Mouse (Mus musculus): Measurements from ENCODE around the gene Nol10. TPM values are rescaled to one million over a fixed set of nuclear protein-coding genes. Genes with fewer than 3 reads are reported as not detected.
A peak's percentile ranks its signal among the peaks of the same experiment; 100 is the strongest.
"Not testable (repeated sequence)": the region's sequence is repeated elsewhere in the genome, so short reads cannot be mapped to it uniquely, and the experiment has no call there.

The Nol10 gene
- polyA plus RNA-seq, 1 experiment from 2014 or later, result 19.7 TPM

GRCm38 (mm10) chr12:17455096-17455495, 106.8 kb downstream of the Nol10 start:
- DNase-seq (ENCODE audit: low spot score), result no peak

DNA sequence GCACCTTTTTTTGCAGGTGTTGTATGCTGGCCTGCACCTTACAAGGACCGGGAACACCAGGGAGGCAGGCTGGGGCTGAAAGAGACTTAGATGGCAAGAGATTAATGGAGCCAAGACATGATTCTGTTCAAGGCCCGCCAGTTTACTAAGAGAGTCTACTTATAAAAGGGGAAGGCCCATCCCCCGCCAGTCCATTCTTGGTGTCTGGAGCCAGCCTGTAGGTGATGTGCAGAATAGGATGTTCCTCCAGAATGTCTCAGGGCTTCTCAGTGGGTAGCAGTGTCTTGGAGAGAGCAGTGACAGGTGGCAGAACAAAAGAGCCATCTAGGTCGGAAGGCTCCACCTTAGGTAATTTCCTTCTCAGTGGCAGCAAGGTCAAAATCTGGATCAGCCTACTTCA, 111.0 kb downstream of the Nol10 start:
- not testable (repeated sequence) for DNase-seq (ENCODE audit: low spot score)

GRCm38 (mm10) chr12:17463706-17464105, 115.4 kb downstream of the Nol10 start:
- no peak for DNase-seq (ENCODE audit: low spot score)

DNA sequence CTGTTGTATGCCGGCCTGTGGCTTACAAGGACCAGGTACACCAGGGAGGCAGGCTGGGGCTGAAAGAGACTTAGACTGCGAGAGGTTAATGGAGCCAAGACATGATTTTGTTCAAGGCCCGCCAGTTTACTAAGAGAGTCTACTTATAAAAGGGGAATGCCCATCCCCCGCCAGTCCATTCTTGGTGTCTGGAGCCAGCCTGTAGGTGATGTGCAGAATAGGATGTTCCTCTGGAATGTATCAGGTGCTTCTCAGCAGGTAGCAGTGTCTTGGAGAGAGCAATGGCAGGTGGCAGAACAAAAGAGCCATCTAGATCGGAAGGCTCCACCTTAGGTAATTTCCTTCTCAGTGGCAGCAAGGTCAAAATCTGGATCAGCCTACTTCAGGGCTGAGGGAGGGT, 116.3 kb downstream of the Nol10 start:
- not testable (repeated sequence) for DNase-seq (ENCODE audit: low spot score)

DNA sequence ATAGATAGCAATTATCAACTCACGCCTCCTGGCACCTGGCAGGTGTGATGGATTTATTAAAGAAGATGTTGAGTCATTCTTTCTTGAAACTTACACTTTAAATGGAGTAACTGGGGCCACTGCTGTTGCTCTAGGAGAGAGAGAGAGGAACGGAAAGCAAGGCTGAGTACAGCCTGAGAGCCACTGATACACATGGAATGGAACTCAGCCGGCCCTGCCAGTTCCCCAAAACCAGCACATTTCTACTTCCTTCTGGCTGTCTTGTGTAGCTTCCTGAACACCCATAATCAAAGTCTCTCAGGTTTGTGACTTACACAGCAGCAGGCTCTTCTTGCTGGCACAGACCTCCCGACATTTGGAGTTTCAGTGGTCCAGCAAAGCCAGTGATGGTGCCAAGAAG, 118.5 kb downstream of the Nol10 start:
- DNase-seq (ENCODE audit: low spot score), result no peak

GRCm38 (mm10) chr12:17468359-17468758, 120.1 kb downstream of the Nol10 start:
- DNase-seq (ENCODE audit: low spot score), result no peak

DNA sequence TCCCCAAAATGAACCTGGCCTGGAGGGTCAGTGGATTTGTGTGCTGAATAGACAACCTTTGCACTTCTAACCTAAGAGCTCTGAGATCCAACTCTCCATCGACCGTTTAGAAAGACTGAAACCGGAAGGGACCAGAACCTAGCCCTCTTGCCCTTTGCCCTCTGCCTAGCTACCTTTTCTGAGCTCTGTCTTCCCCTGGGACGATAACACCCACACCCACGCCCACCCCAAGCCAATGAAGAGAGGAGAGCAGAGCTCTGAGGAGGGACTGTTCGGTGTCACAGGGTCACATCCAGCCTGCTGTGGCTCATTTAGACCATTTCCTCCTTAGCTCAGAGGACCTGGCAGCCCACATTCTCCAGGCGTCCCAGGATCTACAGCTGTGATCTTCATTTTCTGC, 121.6 kb downstream of the Nol10 start:
- no peak for DNase-seq (ENCODE audit: low spot score)

DNA sequence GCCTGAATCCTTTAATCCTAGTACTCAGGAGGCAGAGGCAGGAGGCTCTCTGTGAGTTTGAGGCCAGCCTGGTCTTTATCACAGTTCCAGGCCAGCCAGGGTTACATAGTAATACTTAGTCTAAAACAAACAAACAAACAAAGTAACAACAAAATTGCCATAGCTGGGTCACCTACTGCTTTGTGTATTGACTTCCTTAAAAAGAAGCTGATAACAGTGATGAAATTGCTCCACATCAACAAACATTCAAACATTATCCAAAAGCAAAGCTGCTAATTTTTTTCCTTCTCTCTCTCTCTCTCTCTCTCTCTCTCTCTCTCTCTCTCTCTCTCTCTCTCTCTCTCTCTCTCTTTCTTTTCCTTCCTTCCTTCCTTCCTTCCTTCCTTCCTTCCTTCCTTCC, 122.3 kb downstream of the Nol10 start:
- DNase-seq (ENCODE audit: low spot score), result not testable (repeated sequence)

DNA sequence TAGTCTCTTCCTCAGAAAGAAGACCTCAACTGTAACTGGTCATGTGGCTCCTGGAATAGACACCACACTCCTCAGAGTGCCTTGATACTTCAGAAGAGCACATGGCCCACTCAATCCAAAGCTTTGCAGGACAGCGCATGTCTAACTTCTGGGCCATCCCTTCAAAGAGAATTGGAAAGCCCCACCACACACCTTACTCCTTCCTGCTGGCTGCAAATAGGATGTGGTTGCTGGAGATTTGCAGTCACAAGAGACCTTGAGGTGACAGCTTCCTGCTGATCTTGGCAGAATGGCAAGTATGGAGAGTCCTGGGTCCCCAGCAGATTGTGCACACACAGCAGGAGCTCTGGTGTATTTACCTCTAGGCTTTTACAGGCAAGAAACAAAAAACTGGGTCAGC, 123.1 kb downstream of the Nol10 start:
- DNase-seq (ENCODE audit: low spot score), result peak; percentile 55

- DNase-seq (ENCODE audit: low spot score), result no peak
Observed at GRCm38 (mm10) chr12:17473128-17473527, 124.9 kb downstream of the Nol10 start.

DNA sequence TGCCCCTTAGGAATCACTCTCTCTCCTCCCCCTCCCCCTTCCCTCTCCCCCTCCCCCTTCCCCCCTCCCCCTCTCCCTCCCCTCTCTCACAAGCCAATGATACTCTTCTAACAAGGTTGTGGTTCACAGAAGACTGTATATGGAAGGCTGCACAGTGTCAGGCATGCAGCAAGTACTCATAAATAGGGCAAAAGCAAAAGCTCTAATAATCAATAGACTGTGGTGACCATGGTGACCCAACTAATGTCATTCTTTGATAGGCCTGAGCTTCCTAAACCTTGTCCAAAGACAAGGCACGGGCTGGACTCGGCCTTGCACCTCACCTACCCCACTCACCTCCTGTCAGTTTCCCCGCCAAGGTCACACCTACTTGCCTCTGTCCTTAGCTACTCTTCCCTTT, 125.6 kb downstream of the Nol10 start:
- no peak for DNase-seq (ENCODE audit: low spot score)

DNA sequence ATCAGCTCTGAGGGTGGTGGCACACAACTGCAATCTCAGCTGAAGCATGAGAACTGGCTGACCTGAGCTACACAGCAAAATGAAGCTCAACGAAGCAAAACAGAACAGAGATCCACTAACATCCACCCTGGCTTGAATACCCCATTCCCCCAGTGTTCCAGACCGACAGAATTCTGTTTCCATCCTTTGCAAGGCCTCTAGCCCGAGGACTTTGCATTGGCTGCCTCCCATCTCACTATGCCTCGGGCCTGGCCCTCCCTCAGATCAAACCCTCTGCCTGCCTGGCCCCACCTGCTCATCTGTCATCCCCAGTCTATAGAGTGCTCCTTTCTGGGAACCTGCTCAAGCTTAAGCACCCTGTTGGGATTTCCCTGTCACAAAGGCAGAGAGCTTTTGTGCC, 126.4 kb downstream of the Nol10 start:
- no peak for DNase-seq (ENCODE audit: low spot score)

GRCm38 (mm10) chr12:17475146-17475545, 126.9 kb downstream of the Nol10 start:
- DNase-seq (ENCODE audit: low spot score), result no peak

DNA sequence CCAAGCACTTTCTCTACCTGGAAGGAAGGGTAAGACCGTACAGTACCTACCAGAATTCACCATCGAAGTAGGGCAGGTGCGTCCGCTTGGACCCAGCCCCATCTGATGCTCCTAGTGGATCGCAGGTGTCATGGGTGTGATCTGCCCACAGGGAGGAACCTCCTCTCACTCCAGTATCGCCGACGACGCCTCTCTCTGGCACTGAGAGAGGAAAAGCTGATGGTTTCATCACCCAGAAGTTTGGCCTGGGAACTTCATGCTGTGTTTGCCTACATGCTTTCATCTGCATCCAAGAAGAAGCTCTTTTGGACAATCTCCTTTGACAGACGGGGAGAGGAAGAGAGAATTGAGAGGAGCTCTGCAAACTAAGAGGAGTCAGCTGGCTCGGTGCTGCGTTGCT, 129.9 kb downstream of the Nol10 start:
- no peak for DNase-seq (ENCODE audit: low spot score)

- no peak for DNase-seq (ENCODE audit: low spot score)
Observed at GRCm38 (mm10) chr12:17478856-17479255, 130.6 kb downstream of the Nol10 start.

Small RNAs within 50 kb of the gene (microRNA-seq; reads per million reads assigned to microRNA genes)
- 21.2 reads per million, percentile 26 among the genes with 10 or more reads in this experiment for gene Mir3066 (ENCODE audit: borderline number of aligned reads)

Other genes with a start within 250 kb of the Nol10 start
- 0.04 TPM in 1 of 2 replicates, not detected in the other for gene Kcnf1, start 171.6 kb upstream of the Nol10 start, polyA plus RNA-seq (2015; fragmentation: Nextera tagmentation; extraction: Ambion mirVana)
- gene Pdia6, start 81.9 kb upstream of the Nol10 start, polyA plus RNA-seq (2015; fragmentation: Nextera tagmentation; extraction: Ambion mirVana), result 181 and 236 TPM in 2 replicates
- 0.33 and 0.44 TPM in 2 replicates for gene Atp6v1c2, start 19.1 kb upstream of the Nol10 start, polyA plus RNA-seq (2015; fragmentation: Nextera tagmentation; extraction: Ambion mirVana)
- 101 and 116 TPM in 2 replicates for gene Odc1, start 196.3 kb downstream of the Nol10 start, polyA plus RNA-seq (2015; fragmentation: Nextera tagmentation; extraction: Ambion mirVana)